Mouse (Mus musculus): ENCODE results near the gene Olfr223.
"Not testable (repeated sequence)": the region's sequence is repeated elsewhere in the genome, so short reads cannot be mapped to it uniquely, and the experiment has no call there.

Gene Olfr223

DNA sequence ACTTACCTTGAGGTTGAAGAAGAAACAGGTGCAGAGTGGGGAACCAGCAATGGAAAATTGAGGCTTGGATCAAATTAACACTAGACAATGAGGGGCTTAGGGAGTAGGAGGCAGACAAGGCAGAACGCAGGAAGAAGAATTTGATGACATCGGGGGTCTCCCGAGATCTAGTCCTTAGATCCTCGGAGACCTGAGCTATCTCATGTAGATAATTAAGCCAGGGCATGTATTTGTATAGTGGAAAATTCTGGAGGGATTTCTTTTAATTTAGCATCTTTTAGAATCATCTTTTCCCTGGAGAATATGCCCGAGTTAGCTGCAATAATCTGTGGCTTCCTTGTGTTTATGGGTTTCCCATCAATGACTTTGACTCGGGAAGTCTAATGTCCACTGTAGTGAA is at the start of gene Olfr223:
Olfr223 (minus strand) TSS at position 101 of the 400 bp plus-strand sequence.
- no peak for DNase-seq

DNA sequence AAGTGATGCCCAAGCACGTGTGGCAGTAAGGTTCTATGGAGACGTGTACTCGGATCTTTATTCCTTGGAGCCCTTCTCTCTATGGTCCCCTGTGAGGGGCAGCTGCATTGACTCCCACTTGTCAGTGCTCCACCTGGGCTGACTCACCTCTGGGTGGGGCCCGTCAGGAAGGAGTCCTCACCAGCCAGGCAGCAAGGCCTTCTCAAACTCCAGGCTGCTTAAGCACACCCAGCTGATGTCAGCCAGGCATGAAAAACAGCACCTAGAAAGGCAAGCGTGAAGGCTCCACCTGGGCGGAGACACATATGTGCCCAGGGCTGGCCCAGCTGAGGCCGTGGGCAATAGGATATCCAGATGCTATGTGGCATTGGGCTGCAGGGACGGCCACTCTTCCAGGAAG is 49.3 kb upstream of the Olfr223 start:
- DNase-seq = no peak

DNA sequence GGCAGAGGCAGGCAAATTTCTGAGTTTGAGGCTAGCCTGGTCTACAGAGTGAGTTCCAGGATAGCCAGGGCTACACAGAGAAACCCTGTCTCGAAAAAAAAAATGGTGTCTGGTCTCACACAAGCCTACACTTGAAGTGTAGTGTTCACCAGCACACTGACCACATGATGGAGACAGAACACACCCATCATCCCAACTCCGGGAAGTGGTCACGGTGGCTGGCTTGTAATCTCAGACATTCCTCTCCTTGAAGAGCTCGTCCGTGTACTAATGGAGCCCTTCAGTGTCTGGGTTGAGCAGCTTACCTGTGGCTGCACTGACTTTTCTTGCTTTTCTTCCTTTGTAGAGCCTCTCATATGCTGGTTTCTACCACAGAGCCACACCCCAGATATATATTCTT is 48.1 kb upstream of the Olfr223 start:
- DNase-seq = no peak

DNA sequence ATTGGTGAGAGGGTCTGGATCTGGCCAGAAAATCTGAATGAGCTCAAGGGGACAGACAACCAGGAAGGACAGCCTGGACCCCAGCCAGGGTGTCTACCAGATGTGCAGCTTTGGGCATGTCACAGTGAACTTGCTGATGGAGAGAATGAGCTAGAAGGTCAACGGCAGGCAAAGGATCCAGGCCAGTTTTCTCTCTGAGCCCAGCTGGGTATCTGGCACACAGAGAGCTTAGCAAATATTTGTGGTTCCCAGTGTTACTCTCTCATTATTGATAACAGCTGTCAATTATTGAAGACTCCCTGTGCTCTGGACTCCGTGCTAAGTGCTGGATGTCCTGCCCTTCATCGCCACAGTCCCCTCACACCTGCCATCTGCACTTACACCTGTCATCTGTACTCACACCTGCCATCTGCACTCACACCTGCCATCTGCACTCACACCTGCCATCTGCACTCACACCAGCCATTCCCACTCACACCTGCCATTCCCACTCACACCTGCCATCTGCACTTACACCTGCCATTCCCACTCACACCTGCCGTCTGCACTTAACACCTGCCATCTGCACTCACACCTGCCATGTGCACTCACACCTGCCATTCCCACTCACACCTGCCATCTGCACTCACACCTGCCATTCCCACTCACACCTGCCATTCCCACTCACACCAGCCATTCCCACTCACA is 47.0 kb upstream of the Olfr223 start:
- peak in 1 of 2 experiments; percentile 12 for DNase-seq

DNA sequence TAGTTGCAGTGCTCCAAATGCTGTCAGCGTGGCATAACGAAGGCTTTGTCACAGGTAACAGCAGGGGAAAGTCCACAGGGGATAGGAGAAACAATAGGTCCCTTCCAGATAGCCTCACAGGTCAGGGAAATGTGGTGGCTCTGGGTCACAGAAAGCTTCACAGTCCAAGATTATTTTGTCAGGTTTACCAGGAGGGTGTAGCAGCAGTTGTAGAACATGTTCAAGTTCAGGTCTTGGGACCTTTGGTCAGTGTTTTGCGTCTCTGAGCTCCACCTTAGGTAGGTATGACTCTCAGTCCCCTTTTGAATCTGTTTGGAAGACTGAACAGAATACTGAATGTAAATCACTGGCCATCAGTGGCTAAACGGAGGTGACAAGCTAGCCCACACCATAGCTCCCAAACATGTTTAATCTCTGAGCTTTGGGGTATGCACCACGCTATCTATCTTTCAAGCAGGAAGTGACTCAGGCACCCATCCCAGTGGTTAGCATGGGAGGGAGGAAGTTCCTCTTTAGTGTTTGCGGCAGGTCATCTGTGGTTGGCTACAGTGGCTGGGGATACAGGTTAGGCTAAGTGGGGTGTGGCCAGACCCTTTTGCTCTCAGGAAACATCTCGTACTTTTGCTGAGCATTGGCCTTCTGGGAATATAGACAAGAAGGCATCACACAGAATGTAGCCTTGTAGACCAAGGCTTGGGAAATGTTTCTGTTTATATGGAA is 43.8 kb upstream of the Olfr223 start:
- DNase-seq = no peak

DNA sequence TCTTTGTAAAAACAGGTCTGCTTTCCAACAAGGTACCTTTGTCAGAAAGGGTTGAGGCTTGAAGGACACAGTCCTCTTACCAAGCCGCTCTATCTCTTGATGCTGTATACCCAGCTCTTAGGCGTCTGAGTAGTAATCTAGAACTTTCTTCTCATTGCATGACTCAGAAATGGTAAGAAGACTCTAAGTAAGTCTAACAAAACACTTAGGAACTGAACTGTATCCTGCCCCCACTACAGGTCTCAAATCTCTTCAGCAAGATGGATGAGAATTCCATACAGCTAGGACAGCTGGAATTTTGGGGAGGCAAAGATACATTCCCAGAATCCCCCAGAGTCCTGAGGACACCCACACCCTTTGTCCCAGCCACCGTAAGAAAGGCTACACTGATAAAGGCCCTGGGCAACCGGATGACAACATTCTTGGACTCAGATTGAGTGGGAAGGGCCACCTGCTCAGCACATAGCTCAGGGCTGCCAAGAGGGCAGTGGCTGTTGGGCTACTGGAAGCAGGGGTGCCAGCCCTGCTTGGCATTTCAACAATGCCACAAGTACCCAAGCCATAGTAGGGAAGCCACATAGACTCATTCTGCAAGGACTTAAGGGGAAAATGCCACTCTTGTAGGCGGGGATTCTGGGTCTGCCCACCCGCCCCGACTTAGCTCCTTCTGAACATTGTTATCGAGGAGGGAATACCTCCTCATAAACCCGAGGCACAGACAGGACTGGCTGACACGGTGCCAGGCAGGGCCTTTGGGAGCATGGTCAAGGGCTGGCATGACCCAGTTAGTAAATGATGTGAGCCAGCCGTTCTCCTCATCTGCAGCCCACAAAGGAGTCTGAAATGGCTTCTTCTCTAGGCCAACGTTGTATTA is 43.0 kb upstream of the Olfr223 start:
- peak; percentile 67 to 71 for DNase-seq

DNA sequence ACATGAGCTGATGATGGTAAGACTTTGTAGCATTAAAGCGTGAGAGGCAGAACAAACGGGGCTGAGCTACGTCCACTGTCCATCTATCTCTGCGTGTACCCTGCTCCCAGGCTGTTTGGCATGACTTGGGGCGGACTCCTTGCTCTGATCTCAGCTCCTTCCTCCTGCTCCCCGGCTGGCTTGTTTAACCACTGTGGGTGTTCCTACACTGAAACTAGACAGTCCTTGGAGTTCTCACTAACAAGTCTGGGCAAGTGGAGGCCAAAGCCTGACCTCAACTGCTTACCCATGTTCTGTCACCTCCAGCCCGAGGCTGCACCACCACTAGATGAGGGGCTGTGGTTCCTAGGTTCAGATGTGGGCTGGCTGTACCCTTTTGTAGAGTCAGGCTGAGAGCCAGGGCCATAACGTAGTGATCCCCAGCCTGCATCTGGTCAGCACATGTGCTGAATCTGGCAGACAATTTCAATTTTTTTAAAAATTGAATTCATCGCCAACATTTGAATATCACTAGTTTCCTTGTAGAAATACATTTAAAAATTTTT is 42.2 kb upstream of the Olfr223 start:
- DNase-seq = no peak

DNA sequence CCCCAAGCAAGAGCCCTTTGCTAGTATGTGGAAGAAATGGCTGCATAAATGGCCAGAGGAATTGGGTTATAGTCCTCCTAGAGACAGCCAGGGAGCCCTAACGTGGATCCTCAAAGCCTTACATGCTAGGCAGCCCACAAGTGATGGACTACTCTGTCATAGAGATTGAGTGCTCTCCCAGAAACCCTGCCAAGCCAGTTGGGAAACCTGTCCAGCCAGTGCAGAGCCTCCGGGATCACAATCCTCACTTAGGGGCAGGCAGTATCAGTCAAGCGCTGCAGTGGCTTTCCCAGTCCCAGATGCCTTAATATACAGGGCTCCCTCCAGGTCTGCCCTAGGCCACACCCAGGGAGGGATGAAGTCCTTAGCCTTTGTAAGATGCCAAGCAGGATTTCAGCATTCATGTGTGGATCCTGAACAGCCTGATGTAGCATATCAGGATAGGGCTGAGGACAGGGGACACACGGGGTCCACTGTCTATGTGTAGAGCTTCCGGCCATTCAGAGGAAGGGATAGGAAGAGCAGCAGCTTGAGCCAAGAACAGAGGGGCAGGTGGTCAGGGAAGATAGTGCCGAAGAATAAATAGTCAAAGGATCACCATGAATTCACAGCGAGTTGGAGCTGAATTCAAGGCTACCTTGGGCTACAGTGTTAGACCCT is 41.0 kb upstream of the Olfr223 start:
- peak in 1 of 2 experiments; percentile 22 for DNase-seq

DNA sequence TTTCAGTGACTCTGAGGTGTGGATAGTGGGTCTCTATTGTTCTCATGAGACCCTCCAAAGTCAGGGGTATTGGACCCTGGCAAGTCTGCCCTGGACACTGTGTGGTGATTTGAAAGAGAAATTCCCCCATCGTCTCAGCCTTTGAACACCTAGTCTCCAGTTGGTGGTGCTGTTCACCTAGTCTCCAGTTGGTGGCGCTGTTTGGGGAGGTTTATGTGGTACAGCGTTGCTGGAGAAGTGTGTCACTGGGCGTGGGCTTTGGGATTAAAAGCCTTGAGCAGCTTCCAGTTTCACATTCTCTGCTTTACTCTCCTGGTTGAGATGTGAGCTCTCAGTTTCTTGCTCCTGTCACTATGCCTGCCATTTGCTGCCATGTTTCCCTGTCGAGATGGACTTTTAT is 39.9 kb upstream of the Olfr223 start:
- peak; percentile 66 to 81 for DNase-seq

DNA sequence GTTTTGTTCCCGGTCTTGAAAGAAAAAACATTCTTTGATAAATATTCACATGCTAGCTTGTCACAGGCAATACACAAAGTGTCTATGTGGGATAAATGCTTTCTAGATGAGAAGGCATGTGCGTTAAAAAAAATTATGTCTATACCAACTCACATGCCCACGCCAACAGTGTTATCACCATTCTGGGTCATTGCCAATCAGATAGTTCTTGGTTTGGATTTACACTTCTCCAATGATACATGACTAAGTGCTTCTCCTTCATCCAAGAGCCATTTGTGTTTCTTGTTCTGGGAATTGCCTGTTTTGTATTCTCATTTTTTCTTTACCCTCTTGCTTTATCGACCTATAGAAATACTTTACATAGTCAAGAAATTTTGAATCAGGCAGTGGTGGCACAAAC is 38.9 kb upstream of the Olfr223 start:
- no peak for DNase-seq

DNA sequence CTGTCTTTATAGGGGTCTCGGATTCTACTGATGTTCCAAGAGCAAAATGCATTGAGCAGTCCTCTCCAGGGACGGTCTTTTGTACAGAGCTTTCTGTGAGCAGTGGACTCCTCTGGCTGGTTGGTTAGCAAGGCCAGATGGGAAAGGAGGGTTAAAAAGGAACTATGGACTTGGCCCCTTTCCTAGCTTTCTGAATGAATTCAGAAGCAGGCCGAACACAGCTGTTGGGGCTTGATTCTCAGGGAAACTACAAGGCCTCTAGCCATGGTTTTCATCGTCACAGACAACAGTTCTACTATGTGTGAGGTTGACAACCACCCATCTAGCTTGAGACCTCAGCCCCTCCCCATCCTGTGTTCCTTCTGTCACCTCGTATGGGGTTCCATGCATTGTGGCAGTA is 36.8 kb upstream of the Olfr223 start:
- peak; percentile 17 to 27 for DNase-seq

DNA sequence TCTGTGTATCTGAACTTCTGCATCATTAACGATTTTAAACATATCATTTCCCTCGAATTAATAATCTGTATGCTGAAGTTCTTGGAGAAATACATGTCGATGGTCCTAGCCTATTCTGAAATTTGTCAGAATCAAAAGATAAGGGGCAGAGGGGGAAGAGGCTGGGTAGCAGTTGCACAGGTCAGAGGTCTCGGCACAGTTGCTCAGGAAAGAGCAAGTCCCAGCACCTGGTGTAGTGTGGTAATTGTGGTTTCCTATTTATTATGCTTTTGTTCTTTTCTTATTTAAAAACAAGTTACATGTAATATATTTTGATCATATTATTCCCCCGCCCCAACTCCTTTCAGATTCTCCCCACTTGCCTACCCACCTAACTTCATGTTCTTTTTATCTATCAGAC is 35.1 kb upstream of the Olfr223 start:
- DNase-seq = no peak

DNA sequence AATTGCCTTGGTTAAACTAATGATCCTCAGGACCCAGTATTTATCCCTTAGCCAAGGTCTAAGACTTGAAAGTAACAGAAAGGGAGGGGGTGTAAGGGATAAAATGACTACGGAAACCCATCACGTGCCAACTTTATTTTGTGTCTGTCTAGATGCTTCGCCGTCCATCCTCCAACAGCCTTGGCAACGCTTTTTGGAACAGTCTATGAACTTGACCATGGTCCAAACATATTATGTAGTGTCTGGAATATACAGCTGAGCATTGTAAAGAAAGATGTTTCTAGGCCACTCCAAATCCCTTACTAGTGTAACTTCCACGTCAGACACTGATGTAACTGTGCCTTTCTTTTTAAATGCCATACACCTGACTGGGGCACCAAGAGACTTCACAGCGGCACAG is 33.1 kb upstream of the Olfr223 start:
- no peak for DNase-seq

DNA sequence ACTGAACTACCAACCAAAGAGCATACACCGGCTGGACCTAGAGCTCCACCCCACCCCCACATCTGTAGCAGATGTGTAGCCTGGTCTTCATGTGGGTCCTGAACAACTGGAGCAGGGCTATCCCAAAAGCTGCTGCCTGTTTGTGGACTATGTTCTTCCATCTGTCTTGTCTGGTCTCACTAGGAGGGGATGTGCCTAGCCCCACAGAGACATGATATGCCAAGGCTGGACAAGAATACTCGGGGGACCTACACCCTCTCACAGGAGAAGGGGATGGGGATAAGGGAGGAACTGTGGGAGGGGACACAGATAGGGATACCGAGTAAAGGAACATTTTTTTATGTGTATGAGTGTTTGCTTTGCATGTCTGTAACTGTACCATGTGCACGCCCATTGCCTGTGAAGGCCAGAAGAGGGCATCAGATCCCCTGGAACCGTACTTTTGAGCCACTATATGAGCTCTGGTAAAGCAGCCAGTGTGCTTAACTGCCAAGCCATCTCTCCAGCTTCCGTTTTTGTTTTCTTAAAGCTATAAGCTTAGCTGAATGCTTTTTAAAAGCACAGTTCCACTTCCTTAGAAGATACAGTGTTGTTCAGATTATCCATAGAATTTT is 31.0 kb upstream of the Olfr223 start:
- DNase-seq = peak; percentile 80 to 81

DNA sequence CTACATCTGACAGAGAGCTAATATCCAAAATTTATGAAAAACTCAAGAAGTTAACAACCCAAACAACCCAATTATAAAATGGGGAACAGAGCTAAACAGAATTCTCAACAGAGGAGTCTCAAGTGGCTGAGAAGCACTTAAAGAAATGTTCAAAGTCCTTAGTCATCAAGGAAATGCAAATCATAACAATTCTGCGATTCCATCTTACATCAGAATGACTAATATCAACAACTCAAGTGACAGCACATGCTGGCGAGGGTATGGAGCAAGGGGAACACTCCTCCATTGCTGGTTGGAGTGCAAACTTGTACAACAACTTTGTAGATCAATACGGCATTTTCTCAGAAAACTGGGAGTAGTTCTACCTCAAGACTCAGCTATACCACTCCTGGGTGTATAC is 29.1 kb upstream of the Olfr223 start:
- DNase-seq = no peak

DNA sequence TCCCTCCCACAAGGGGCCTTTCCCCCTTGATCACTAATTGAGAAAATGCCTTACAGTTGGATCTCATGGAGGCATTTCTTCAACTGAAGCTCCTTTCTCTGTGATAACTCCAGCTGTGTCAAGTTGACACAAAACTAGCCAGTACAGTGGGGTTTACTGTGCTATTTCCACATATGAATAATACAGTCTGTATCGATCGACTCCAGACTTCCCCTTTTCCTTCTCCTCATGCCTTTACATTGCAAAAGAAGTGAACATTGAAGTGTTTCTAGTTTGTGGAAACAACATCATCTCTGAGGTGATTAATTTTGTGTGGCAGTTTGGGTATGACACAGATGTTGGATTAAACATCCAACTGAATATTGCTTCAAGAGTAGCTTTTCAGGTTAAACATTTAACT is 23.9 kb upstream of the Olfr223 start:
- DNase-seq = not testable (repeated sequence)

DNA sequence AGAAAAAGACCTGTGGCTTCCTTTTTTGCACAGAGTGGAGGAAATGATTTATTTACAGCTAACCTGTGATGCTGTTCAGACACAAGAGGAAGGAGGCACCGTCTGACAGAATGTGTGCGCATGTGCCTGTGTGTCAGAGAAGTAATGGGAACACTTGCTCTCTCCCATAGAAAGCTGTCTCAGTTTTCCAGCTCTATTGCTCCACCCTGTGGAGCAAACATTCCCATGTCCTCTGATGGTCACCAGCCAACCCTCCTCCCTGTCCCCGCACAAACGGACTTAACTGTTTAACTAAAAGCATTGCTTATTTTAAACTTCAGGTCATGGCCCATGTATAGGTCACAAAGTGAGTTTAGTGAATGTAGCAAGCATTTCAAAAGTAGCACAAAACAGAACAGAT is 21.0 kb upstream of the Olfr223 start:
- DNase-seq = peak; percentile 68 to 72

DNA sequence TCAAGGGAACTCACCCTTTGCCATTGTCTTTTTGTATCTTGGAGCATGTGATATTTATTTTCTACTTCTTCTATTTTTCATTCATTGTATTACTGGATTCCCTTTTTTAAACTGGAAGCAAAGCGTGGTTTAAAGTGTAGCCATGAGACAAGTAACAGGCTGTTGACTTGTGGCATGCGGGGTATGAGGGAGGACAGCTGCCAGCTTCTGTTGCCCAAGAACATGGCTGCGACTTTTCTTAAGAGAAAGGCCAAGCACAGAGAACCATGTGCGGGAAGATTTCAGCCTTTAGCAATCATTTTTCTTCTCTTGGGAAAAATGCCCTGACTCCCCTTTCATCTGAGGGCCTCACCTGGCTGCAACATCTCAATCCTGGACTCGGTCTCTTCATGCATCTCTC is 18.6 kb upstream of the Olfr223 start:
- DNase-seq = no peak

DNA sequence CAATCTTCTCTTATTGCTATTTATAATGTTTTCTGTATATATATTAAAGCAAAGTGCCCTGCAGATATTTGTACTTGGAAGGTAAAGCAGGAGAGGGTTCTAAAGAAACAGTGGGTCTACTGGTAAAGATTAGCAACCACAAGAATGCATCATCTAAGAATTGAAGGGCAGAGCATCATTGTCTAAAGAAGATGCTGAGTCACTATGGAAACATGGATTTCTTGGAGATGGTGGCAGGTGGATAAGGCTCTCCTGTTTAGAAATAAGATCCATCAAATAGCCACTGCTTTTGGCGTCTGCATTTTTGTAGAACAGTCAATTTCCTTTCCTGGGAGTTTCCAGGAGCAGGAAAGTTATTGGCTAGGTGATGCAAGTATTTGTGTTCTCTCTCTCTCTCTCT is 9.2 kb upstream of the Olfr223 start:
- DNase-seq = no peak

DNA sequence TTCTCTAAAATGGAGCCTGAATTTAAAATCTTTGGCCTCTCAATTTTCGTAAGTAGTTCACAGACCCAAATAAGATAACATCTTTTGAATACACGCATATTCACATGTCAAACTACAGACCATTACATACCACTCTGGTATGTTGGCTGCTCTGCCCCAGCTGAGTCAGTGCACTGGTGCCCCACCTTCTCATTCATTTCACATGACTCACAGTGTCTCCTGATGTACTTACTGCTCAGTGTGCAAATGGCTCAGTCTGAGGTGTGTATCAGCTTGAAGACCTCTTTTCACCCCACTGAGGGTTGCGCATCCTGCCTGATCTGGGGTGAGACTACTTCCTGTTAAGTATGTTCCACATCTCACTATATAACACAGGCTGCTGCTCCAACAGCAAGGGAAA is 7.8 kb upstream of the Olfr223 start:
- no peak for DNase-seq

DNA sequence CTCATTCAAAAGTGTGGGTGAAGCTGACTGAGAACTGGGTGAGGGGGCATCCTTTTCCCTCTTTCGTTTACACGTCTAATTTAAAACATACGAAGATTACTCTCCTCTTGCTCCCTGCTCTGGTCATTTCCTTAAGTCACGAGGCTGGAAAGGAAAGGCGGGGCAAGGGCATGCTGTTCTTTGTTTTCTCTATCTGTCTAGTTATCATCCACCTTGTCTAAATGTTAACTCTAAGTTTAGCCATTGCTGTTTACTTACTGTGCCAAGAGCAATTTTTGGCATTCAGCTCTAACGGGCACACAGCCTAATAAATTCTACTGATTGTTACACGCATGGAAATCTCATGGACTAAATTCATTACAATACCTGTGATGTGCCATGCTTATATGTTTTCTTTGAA is 6.1 kb upstream of the Olfr223 start:
- no peak for DNase-seq

DNA sequence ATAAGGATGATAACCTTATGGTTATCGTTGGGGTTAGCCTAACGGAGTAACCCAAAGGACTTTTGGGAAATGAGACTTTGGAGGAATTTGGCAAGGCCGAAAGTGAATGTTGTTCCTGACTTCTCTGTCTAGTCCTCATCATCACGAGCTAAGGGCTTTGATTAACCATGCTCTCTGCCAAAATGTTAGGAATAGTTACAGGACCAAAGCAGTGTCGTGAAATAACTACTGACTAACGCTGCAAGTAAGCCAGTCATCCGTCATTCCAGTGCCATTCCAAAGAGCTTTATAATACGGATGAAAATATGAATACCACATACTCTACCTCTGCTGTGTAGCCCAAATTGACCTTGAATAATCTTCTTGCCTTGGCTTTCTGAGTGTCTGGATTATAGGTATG is 3.9 kb upstream of the Olfr223 start:
- no peak for DNase-seq
